Mouse (Mus musculus) urinary bladder, postnatal 14 days (tissue): ENCODE data around the gene Nfe2.
"Not testable (repeated sequence)": the region's sequence is repeated elsewhere in the genome, so short reads cannot be mapped to it uniquely, and the experiment has no call there.

Experiments
- DNase-seq: peaks from one replicate; pipeline ENCODE4 v3.0.0; 2021; ENCODE audit warnings: low spot score

Gene Nfe2

GRCm38 (mm10) chr15:103290417-103290816, 32.2 kb upstream of the Nfe2 start:
- no peak for DNase-seq

GRCm38 (mm10) chr15:103289600-103289999, 31.4 kb upstream of the Nfe2 start:
- no peak for DNase-seq

- DNase-seq = peak; percentile 46
Observed at GRCm38 (mm10) chr15:103285778-103286417, 27.7 kb upstream of the Nfe2 start.

- DNase-seq = no peak
Observed at GRCm38 (mm10) chr15:103284647-103285046, 26.4 kb upstream of the Nfe2 start.

- DNase-seq = no peak
Observed at GRCm38 (mm10) chr15:103284066-103284465, 25.9 kb upstream of the Nfe2 start.

GRCm38 (mm10) chr15:103281465-103282205, 23.4 kb upstream of the Nfe2 start:
- DNase-seq = no peak

- no peak for DNase-seq
Observed at GRCm38 (mm10) chr15:103280817-103281464, 22.7 kb upstream of the Nfe2 start.

- DNase-seq = no peak
Observed at GRCm38 (mm10) chr15:103279750-103280149, 21.5 kb upstream of the Nfe2 start.

- no peak for DNase-seq
Observed at GRCm38 (mm10) chr15:103277949-103278348, 19.7 kb upstream of the Nfe2 start.

- DNase-seq = not testable (repeated sequence)
Observed at GRCm38 (mm10) chr15:103275943-103276342, 17.7 kb upstream of the Nfe2 start.

GRCm38 (mm10) chr15:103272419-103273279, 14.4 kb upstream of the Nfe2 start, which contains the start of gene Copz1:
Gene Copz1, plus strand, starts transcription at chr15:103272714.
- DNase-seq = peak; percentile 96

GRCm38 (mm10) chr15:103268903-103269302, 10.7 kb upstream of the Nfe2 start:
- no peak for DNase-seq

- DNase-seq = no peak
Observed at GRCm38 (mm10) chr15:103264794-103265193, 6.6 kb upstream of the Nfe2 start.

- DNase-seq = peak; percentile 46
Observed at GRCm38 (mm10) chr15:103259989-103260388, 1.8 kb upstream of the Nfe2 start.

- no peak for DNase-seq
Observed at GRCm38 (mm10) chr15:103259162-103259561, 959 bp upstream of the Nfe2 start.

- DNase-seq = no peak
Observed at GRCm38 (mm10) chr15:103256210-103256986, 1.8 kb downstream of the Nfe2 start.

- DNase-seq = peak; percentile 28
Observed at GRCm38 (mm10) chr15:103255169-103255568, 3.0 kb downstream of the Nfe2 start.

GRCm38 (mm10) chr15:103253352-103253751, 4.9 kb downstream of the Nfe2 start:
- DNase-seq = no peak

- no peak for DNase-seq
Observed at GRCm38 (mm10) chr15:103252660-103253059, 5.5 kb downstream of the Nfe2 start.

- no peak for DNase-seq
Observed at GRCm38 (mm10) chr15:103251595-103251994, 6.6 kb downstream of the Nfe2 start.

- DNase-seq = peak; percentile 67
Observed at GRCm38 (mm10) chr15:103250195-103250740, 7.9 kb downstream of the Nfe2 start.
